Mouse (Mus musculus) limb, embryonic 10.5 days (tissue): ENCODE data around the gene Brd3. TPM values are rescaled to one million over a fixed set of nuclear protein-coding genes. Genes with fewer than 3 reads are reported as not detected.

Experiments
- DNase-seq: peaks from one replicate; pipeline ENCODE4 v3.0.0-alpha.2; 2017; ENCODE audit warnings: low spot score
- H3K27ac ChIP-seq: fragments of 300-500 bp; sonication (generic); 2 replicates; pipeline ENCODE4 v1.5.1; 2016; ENCODE audit warnings: mild to moderate bottlenecking
- H3K27me3 ChIP-seq: fragments of 300-500 bp; sonication (generic); 2 replicates; pipeline ENCODE4 v1.6.1; 2016; ENCODE audit warnings: low read depth, mild to moderate bottlenecking; ENCODE audit not compliant: poor library complexity, severe bottlenecking
- H3K36me3 ChIP-seq: fragments of 300-500 bp; sonication (generic); 2 replicates; pipeline ENCODE4 v1.6.1; 2016; ENCODE audit warnings: mild to moderate bottlenecking, moderate library complexity
- H3K4me1 ChIP-seq: fragments of 300-500 bp; sonication (generic); 2 replicates; pipeline ENCODE4 v1.6.1; 2016
- H3K4me3 ChIP-seq: fragments of 300-500 bp; sonication (generic); 2 replicates; pipeline ENCODE4 v1.5.1; 2016; ENCODE audit warnings: mild to moderate bottlenecking, moderate library complexity
- H3K9me3 ChIP-seq: fragments of 300-500 bp; sonication (generic); replicated peaks from 2 replicates; pipeline ENCODE4 v1.6.1; 2016; ENCODE audit warnings: mild to moderate bottlenecking
- WGBS: fragments of 180-500 bp; shearing (Covaris S2); methylation state at CpG from one replicate; pipeline ENCODE4 v1.1.7; 2016; 5-methylcytosine and 5-hydroxymethylcytosine counted together
- polyA plus RNA-seq: library from polyadenylated mRNA; unstranded; fragments of >200 nt; fragmentation: Nextera tagmentation; extraction: Ambion mirVana; gene quantifications from 2 replicates; pipeline ENCODE4 v1.2.1, GENCODE M21; 2016

The Brd3 gene
- polyA plus RNA-seq, 1 experiment from 2014 or later = 193 TPM

DNA sequence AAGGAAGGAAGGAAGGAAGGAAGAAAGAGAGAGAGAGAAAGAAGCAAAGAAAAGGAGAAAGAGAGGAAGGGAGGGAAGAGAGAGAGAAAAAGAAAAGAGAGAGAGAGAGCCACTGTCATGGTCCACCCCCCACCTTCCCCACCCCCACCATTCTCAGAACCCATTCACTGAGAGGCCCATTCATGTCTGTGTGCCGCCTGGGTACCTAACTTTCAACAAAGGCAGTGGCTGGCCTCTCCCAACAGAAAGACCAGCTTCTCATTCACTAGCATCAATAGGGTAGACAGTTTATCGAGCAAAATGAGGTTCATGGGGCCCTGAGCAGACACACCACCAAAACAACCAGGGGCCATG is 93.9 kb downstream of the Brd3 start:
- peaks cover 89% of the 10 kb centered on the region for H3K4me1 ChIP-seq
- 68% methylated on average over 2 of the region's 2 CpGs for WGBS
- 0 out of 2 replicates have a peak overlapping the region, but pooled peaks have one; percentile 32 for H3K27ac ChIP-seq
- no peaks in the 10 kb centered on the region for H3K9me3 ChIP-seq
- no peaks in the 10 kb centered on the region for H3K36me3 ChIP-seq
- no peaks in the 10 kb centered on the region for H3K27me3 ChIP-seq
- no peak overlapping the region for H3K4me3 ChIP-seq
- no peak for DNase-seq

DNA sequence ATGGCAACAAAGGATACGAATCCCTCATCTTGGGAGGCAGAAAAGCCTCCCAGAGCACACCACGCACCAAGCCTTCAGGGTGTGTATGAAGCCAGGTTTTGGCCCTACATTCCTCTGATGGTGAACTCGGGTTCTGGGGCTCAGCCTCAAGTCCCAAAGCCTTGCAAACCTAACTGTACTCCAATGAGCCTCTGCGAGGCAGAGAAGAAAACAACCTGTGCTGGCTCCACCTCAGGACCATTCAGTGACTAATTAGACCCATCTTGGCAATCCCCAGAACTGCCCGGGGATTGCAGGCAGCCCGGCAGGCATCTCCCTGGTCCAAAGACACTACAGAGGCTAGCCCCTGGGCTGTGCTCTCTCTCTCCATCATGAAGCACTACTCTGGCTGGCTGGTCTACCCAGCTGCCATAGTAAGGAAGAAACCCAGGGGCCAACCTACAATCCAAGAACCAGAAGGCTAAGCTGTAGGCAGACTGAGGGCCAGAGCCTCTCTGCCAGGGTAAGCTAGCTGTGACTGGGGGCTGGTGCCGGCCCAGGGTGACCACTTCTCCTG is 95.1 kb downstream of the Brd3 start:
- no peak for DNase-seq
- Histone ChIP-seq H3K27me3 (no peaks in the 10 kb centered on the region), H3K36me3 (no peaks in the 10 kb centered on the region), H3K9me3 (no peaks in the 10 kb centered on the region), H3K4me1 (peaks cover 89% of the 10 kb centered on the region), H3K27ac (peak overlapping the region; percentile 80), H3K4me3 (0 out of 2 replicates have a peak overlapping the region, but pooled peaks have one; percentile 2)
- WGBS = 11% methylated on average over 7 of the region's 7 CpGs

DNA sequence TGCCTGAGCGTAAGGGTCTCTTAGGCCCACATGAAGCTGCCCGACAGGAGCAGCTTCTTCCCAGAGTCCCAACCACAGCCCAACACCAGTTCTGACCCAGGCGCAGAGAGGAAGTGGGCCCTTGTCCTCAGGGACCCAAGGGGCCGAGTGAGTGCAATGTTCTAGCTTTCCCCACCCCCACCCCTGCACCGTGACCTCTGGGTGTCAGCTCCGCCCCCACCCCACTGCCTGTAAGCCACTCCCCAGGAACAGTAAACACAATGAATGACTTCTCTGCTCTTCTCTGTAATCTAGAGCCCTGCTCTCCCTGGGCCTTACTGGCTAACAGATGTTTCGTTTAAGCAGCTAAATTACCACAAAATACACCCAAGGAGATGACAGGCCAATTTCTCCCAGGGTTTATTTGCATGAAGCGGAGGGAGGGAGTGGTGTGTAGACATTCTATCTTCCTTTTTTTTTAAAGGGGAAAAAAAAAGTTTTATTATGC is 95.7 kb downstream of the Brd3 start:
- Histone ChIP-seq H3K27ac (peak overlapping the region; percentile 80), H3K27me3 (no peaks in the 10 kb centered on the region), H3K4me3 (peak overlapping the region; percentile 32), H3K9me3 (no peaks in the 10 kb centered on the region), H3K4me1 (peaks cover 89% of the 10 kb centered on the region), H3K36me3 (no peaks in the 10 kb centered on the region)
- peak; percentile 67 for DNase-seq
- WGBS = 11% methylated on average over 8 of the region's 8 CpGs

DNA sequence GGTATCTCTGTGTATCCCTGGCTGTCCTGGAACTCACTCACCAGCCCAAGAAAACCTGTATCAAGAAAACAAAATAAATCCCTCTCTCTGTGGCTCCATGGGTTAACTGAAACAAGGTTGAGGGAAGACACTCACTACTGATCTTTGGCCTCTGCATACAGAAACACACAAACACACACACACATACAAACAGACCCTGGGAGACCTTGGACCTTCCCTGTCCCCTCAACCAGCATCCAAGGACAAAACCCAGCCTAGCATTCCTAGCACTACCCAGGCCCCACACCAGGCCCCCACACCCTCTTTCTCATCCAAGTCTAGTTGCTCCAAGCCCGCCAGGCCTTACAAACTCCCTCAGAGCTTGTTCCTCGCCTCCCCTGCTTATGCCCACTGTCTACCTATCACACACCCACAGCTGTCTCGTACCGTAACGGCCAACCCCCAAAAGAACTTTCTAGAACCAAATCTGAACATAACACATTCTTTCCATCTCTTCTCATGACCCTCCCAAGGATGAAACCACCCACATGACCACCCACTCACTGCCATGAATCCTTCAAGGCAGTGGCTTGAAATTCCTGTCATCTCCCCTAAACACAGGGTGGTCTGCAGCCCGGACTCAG is 96.8 kb downstream of the Brd3 start:
- no peak overlapping the region for H3K4me3 ChIP-seq
- no peaks in the 10 kb centered on the region for H3K36me3 ChIP-seq
- H3K9me3 ChIP-seq = no peaks in the 10 kb centered on the region
- no peaks in the 10 kb centered on the region for H3K27me3 ChIP-seq
- H3K27ac ChIP-seq = peak overlapping the region; percentile 80
- DNase-seq = no peak
- WGBS = 91% methylated on average over 6 of the region's 6 CpGs
- H3K4me1 ChIP-seq = peaks cover 85% of the 10 kb centered on the region

DNA sequence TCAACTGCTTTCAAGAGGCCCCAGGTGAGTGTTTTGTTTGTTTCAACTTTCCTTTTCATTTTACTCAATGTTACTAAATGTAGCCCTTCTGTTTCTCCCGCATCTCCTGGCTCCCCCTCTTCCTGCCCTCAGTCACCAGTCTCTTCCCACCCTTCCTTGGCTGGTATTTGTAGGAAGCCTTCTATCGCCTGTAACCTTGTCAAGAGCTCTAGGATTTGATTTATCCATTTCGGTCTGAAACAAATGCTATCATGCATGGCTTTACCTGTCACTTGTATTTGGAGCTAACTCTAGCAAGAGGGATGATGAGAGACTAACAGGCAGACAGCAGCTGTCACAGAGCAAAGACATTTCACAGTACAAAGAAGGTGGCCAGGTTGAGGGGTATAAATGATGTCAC is 99.3 kb downstream of the Brd3 start:
- 79% methylated on average over 3 of the region's 3 CpGs for WGBS
- no peaks in the 10 kb centered on the region for H3K27me3 ChIP-seq
- H3K4me1 ChIP-seq = peaks cover 78% of the 10 kb centered on the region
- no peaks in the 10 kb centered on the region for H3K9me3 ChIP-seq
- DNase-seq = no peak
- H3K27ac ChIP-seq = no peak overlapping the region
- no peak overlapping the region for H3K4me3 ChIP-seq
- H3K36me3 ChIP-seq = no peaks in the 10 kb centered on the region

DNA sequence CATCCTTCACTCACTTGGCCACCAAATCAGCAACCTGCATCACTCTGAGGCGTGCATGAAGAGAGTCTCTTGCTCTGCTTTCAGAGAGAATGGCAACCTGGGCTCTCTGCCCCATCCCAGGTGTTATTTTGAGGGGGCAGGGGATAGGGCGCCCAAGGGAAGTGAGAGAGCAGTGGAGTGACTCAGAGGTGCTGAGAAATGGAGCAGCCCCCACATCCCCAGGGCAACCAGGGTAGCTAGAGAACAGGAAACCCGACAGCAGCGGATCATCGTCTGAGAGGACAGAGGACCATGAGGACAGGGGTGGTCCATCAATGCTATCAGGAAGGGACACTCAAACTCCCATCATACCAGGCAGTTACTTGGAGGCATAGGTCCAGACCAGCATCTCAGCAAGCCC is 100.5 kb downstream of the Brd3 start:
- Histone ChIP-seq H3K4me1 (peaks cover 65% of the 10 kb centered on the region), H3K27ac (no peak overlapping the region), H3K9me3 (no peaks in the 10 kb centered on the region), H3K27me3 (no peaks in the 10 kb centered on the region), H3K4me3 (no peak overlapping the region), H3K36me3 (no peaks in the 10 kb centered on the region)
- 89% methylated on average over 5 of the region's 5 CpGs for WGBS
- DNase-seq = no peak

DNA sequence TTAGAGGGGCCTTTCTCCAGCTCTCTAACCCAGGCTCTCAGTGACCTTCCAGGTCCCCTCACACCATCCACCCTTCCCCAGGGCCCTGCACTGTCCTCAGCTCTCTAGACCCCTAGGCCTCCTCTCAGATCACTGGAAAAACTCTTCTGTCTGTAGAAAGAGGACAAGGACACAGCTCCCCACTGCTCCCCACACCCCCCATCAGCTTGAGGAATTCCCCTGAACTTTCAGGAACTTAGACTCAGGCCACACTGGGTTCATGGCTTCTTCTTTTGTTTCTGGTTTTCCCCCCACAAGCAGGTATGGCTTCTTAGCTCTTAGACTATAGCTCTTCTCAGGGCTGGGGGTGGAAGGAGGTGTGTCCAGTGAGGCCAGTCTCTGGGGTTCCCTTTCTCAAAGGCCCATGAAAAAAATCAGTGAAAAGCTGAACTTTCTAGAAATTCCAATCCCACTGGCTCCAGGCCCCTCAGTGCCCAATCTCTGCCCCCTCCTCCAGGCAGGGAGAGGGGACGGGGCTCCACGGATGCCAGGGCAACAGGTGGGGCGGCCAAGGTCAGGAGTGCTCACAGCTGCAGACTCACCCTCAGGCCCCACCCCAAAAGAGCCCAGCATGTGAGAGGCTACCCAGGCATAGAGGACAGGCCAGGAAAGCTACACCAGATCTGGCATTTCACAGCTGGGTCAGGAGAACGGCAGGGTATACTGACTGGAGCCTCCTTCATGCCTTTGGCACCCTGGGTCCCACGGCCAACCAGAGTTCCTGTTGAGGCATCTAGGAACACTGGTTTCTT is 102.2 kb downstream of the Brd3 start:
- no peaks in the 10 kb centered on the region for H3K27me3 ChIP-seq
- DNase-seq = no peak
- peaks cover under 1% of the 10 kb centered on the region; the same call in 1 of the 2 replicates for H3K36me3 ChIP-seq
- H3K27ac ChIP-seq = peak overlapping the region; percentile 70
- H3K4me3 ChIP-seq = no peak overlapping the region
- H3K4me1 ChIP-seq = peaks cover 50% of the 10 kb centered on the region
- WGBS = 55% methylated on average over 5 of the region's 5 CpGs
- no peaks in the 10 kb centered on the region for H3K9me3 ChIP-seq

DNA sequence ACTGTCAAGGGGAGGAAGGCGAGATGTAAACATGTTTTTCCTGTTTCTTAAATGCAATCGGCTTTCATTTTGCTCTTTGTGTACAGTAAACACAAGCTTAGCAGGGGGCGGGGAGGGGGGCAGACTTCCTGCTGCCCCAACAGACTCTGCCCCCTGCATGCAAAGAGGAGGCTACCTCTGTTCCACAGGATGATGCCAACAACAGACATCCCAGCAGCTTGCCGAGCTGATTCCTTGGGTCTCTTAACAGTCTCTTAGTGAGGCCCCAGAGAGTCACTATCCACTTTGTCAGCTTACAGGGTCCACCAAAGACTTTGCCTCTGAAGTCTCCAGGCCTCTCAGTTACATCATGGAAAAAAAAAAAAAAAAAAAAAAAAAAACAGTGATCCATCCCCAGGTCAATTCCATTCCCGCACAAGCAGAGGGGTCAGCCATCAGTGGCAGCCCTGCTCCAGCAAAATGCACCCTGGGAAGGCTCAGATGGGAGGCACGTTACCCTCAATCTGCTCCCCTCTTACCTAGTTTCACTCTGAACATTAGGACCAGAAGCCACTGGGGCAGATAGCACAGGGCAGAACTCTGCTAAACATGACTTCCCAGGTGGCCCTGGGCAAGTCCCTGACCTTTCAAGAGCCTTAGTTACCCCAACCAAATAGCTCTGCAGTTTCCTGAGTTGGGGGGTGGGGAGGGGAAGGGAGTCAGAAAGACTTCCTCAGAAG is 102.9 kb downstream of the Brd3 start:
- no peak for DNase-seq
- 64% methylated on average over 6 of the region's 6 CpGs for WGBS
- H3K4me1 ChIP-seq = peaks cover 46% of the 10 kb centered on the region
- no peaks in the 10 kb centered on the region for H3K27me3 ChIP-seq
- no peak overlapping the region for H3K4me3 ChIP-seq
- peaks cover 8% of the 10 kb centered on the region for H3K36me3 ChIP-seq
- no peaks in the 10 kb centered on the region for H3K9me3 ChIP-seq
- peak overlapping the region; percentile 70 for H3K27ac ChIP-seq

DNA sequence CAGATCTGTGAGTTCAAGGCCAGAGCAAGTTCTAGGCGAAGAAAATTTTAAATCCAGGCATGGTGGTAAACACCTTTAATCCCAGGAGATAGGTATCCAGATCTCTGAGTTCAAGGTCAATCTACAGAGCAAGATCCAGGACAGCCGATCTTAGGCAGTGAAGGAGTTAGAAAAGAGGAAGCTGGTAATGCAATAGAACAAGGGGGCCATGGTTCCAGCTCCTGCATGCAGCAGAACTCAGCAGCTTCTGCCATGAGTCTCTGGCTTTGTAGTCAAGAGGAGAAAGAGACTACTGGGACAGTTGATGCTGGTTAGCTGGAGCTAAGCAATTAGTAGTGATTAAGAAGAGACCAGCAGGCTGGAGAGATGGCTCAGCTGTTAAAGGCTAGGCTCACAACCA is 105.9 kb downstream of the Brd3 start:
- H3K27ac ChIP-seq = no peak overlapping the region
- 0 out of 2 replicates have a peak, but pooled peaks cover 3% of the 10 kb centered on the region for H3K9me3 ChIP-seq
- H3K36me3 ChIP-seq = peaks cover 17% of the 10 kb centered on the region
- no peaks in the 10 kb centered on the region for H3K27me3 ChIP-seq
- H3K4me3 ChIP-seq = no peak overlapping the region
- peaks cover 36% of the 10 kb centered on the region for H3K4me1 ChIP-seq
- no peak for DNase-seq
- 94% methylated on average over 2 of the region's 2 CpGs for WGBS

DNA sequence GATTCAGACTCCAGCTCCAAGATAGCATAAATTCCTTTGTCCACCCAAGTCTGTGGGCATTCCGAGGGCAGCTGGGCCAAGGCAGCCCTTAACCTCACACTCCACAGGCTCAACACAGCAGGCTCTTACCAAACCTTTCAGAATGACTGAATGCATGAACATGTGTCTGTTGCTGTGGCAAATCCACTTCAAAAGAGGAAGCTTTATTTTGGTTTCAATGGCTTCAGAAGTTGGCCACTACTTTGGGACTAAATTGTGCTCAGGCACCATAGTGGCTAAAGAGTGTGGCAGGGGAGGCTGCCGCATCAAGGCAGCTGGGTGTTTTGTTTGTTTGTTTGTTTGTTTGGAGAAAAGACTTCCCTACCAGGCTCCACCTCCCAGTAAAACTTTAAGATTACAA is 107.4 kb downstream of the Brd3 start:
- 95% methylated on average over 2 of the region's 2 CpGs for WGBS
- Histone ChIP-seq H3K36me3 (peaks cover 17% of the 10 kb centered on the region), H3K27ac (no peak overlapping the region), H3K4me1 (peaks cover 38% of the 10 kb centered on the region), H3K27me3 (no peaks in the 10 kb centered on the region), H3K4me3 (no peak overlapping the region), H3K9me3 (0 out of 2 replicates have a peak, but pooled peaks cover 3% of the 10 kb centered on the region)
- DNase-seq = no peak

DNA sequence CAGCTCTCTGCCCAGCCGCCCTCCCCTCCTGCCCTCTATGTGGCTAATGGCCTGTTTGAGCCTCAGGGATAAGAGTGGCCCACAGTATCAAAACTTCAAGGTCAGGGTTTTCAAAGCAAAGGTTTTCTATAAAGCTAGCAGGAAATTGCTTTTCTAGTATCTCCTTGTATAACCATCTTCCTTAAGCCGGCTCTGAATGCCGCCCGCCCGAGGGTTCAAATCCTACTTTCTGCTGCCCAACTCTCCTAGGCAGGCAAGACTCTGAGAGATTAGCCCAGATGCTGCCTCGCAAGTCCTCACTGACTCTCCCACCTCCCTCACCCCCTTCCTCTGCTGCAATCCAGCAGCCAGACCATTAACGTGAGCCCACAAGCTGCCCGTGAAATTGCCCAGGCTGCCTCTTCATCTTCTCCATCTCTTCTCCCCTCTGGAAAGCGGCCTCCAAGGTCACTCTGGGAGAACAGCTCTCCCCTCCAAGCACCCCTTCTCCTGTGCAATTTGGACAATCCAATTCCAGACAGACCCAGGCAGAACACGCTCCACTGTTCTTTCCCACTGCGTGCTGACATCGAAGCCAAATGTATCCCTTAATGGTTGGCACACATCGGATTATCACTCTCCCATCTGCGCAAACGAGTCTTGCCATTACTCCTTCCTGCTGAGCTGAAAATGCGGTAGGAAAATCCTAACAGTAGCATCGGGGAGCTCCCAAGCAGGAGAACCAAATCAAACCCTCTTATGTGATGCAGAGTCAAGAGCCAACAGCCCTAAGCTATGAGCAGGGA is 110.6 kb downstream of the Brd3 start:
- no peak overlapping the region for H3K27ac ChIP-seq
- no peak overlapping the region for H3K4me3 ChIP-seq
- peaks cover 17% of the 10 kb centered on the region for H3K36me3 ChIP-seq
- H3K4me1 ChIP-seq = peaks cover 48% of the 10 kb centered on the region
- H3K9me3 ChIP-seq = 0 out of 2 replicates have a peak, but pooled peaks cover 3% of the 10 kb centered on the region
- H3K27me3 ChIP-seq = no peaks in the 10 kb centered on the region
- no peak for DNase-seq
- WGBS = 63% methylated on average over 17 of the region's 17 CpGs
